Mouse (Mus musculus) embryonic stem cell, embryonic (primary cell): ENCODE measurements at regions not wholly inside any gene's neighbourhood (a gene's known extent, or its start where the extent isn't known, plus 50 kb on each side); places are given as distances from the start of the nearest gene placed in this dataset.

Experiments
- CTCF ChIA-PET, 4 experiments: fragments of 300-600 bp in 2 of 4; fragments of 350-600 bp in 2 of 4; sonication (Branson Sonifier 250); formaldehyde crosslinking; loops; one replicate each; lab custom pipeline; 2022; ENCODE audit warnings: inconsistent platforms in 2 of 4; lab: Charles Lee
- POLR2A ChIA-PET, 4 experiments: fragments of 300-600 bp in 2 of 4; fragments of 350-600 bp in 2 of 4; sonication (Branson Sonifier 250); formaldehyde crosslinking; loops; one replicate each; lab custom pipeline; 2022; ENCODE audit warnings: antibody characterized with exemption in 4 of 4, inconsistent platforms in 1 of 4; lab: Charles Lee

GRCm38 (mm10) chr12:77962631-77963030, 231.4 kb upstream of the Gm6657 start:
- POLR2A ChIA-PET, result interaction anchor here in 2 of 4 experiments (0.5 to 0.7 kb wide), 4 partner anchors 7 to 69 kb away, joined by 3 read pairs; no protein-coding TSS in a partner anchor
- CTCF ChIA-PET, result interaction anchor here in 2 of 4 experiments (1.0 to 1.8 kb wide), 3 partner anchors 22 to 956 kb away, joined by 3 to 4 read pairs (median 4); no protein-coding TSS in a partner anchor

GRCm38 (mm10) chr12:77968543-77968942, 225.5 kb upstream of the Gm6657 start:
- POLR2A ChIA-PET, result interaction anchor here in 2 of 4 experiments (0.6 to 0.7 kb wide), 3 partner anchors 118 to 736 kb away, joined by 3 to 4 read pairs (median 3); no protein-coding TSS in a partner anchor
- CTCF ChIA-PET, result interaction anchor here in 1 of 4 experiments (0.6 kb wide), 1 partner anchor 579 kb away, joined by 3 read pairs; no protein-coding TSS in a partner anchor

- ChIA-PET CTCF (no interaction called here), POLR2A (interaction anchor here in 2 of 4 experiments (0.7 to 1.1 kb wide), 2 partner anchors 8 to 82 kb away, joined by 3 to 4 read pairs; no protein-coding TSS in a partner anchor)
Observed at GRCm38 (mm10) chr12:77970026-77970425, 224.0 kb upstream of the Gm6657 start.

- CTCF ChIA-PET, result no interaction called here
- POLR2A ChIA-PET, result no interaction called here
Observed at GRCm38 (mm10) chr12:77972165-77972564, 221.9 kb upstream of the Gm6657 start.

GRCm38 (mm10) chr12:77976952-77977351, 217.1 kb upstream of the Gm6657 start:
- CTCF ChIA-PET, result interaction anchor here in 1 of 4 experiments (1.1 kb wide), 1 partner anchor 977 kb away, joined by 3 read pairs; no protein-coding TSS in a partner anchor
- POLR2A ChIA-PET, result interaction anchor here in 1 of 4 experiments (0.6 kb wide), 1 partner anchor 54 kb away, joined by 3 read pairs; no protein-coding TSS in a partner anchor

- ChIA-PET CTCF (no interaction called here), POLR2A (no interaction called here)
Observed at GRCm38 (mm10) chr12:77986738-77987137, 207.3 kb upstream of the Gm6657 start.

GRCm38 (mm10) chr12:77989766-77990165, 204.3 kb upstream of the Gm6657 start:
- ChIA-PET POLR2A (no interaction called here), CTCF (no interaction called here)

GRCm38 (mm10) chr12:77991627-77992026, 202.4 kb upstream of the Gm6657 start:
- ChIA-PET CTCF (no interaction called here), POLR2A (no interaction called here)

- ChIA-PET CTCF (no interaction called here), POLR2A (no interaction called here)
Observed at GRCm38 (mm10) chr12:77994176-77994575, 199.9 kb upstream of the Gm6657 start.

GRCm38 (mm10) chr12:77997916-77998315, 196.1 kb upstream of the Gm6657 start:
- ChIA-PET CTCF (no interaction called here), POLR2A (no interaction called here)

- CTCF ChIA-PET, result no interaction called here
- POLR2A ChIA-PET, result interaction anchor here in 1 of 4 experiments (0.9 kb wide), 1 partner anchor 49 kb away, joined by 4 read pairs; no protein-coding TSS in a partner anchor
Observed at GRCm38 (mm10) chr12:78000401-78000800, 193.6 kb upstream of the Gm6657 start.

GRCm38 (mm10) chr12:78001846-78002245, 192.2 kb upstream of the Gm6657 start:
- CTCF ChIA-PET, result interaction anchor here in 1 of 4 experiments (0.6 kb wide), 1 partner anchor 259 kb away, joined by 3 read pairs; no protein-coding TSS in a partner anchor
- POLR2A ChIA-PET, result no interaction called here

GRCm38 (mm10) chr12:78033766-78034165, 160.3 kb upstream of the Gm6657 start:
- POLR2A ChIA-PET, result no interaction called here
- CTCF ChIA-PET, result interaction anchor here in 1 of 4 experiments (1.3 kb wide), 1 partner anchor 13 kb away, joined by 3 read pairs; no protein-coding TSS in a partner anchor

GRCm38 (mm10) chr12:78046582-78046981, 147.5 kb upstream of the Gm6657 start:
- POLR2A ChIA-PET, result no interaction called here
- CTCF ChIA-PET, result interaction anchor here in 2 of 4 experiments (0.6 to 1.0 kb wide), 2 partner anchors 13 to 1573 kb away, joined by 3 to 4 read pairs; no protein-coding TSS in a partner anchor

- ChIA-PET POLR2A (interaction anchor here in 3 of 4 experiments (0.6 to 0.8 kb wide), 9 partner anchors 11 to 1036 kb away, joined by 3 to 13 read pairs (median 3); partner anchors contain the start of gene Gphn (in 1 of the 3)), CTCF (interaction anchor here in 3 of 4 experiments (0.6 to 1.4 kb wide), 4 partner anchors 10 to 877 kb away, joined by 3 to 9 read pairs (median 4); no protein-coding TSS in a partner anchor)
Observed at GRCm38 (mm10) chr12:78055956-78056355, 138.1 kb upstream of the Gm6657 start.

GRCm38 (mm10) chr12:78057166-78057565, 136.9 kb upstream of the Gm6657 start:
- POLR2A ChIA-PET, result no interaction called here
- CTCF ChIA-PET, result interaction anchor here in 1 of 4 experiments (0.6 kb wide), 1 partner anchor 566 kb away, joined by 6 read pairs; no protein-coding TSS in a partner anchor

- ChIA-PET CTCF (no interaction called here), POLR2A (no interaction called here)
Observed at GRCm38 (mm10) chr12:78059965-78060364, 134.1 kb upstream of the Gm6657 start.

- ChIA-PET CTCF (no interaction called here), POLR2A (no interaction called here)
Observed at GRCm38 (mm10) chr12:78066024-78066423, 128.0 kb upstream of the Gm6657 start.

- CTCF ChIA-PET, result no interaction called here
- POLR2A ChIA-PET, result no interaction called here
Observed at GRCm38 (mm10) chr12:78072935-78073334, 121.1 kb upstream of the Gm6657 start.

- POLR2A ChIA-PET, result no interaction called here
- CTCF ChIA-PET, result no interaction called here
Observed at GRCm38 (mm10) chr12:78074290-78074802, 119.7 kb upstream of the Gm6657 start.
